8 mouse cellular contexts compared by ENCODE assay signal in genomic region chr15:89499784-89500220, GRCm38 (mm10). TPM values are rescaled to one million over a fixed set of nuclear protein-coding genes. Genes with fewer than 3 reads are reported as not detected.
DNase-seq lines count a peak whose midpoint lies in the region; ATAC-seq and TF ChIP-seq lines count a peak whose summit lies in the region.

No protein-coding gene starts in this region.

- H3K4me1 ChIP-seq in ES-E14 (ENCODE audit: control insufficient read depth in 2 of 2, insufficient read depth in 2 of 2, low read length in 2 of 2, poor library complexity in 1 of 2): peaks cover 3 to 20% of the 10 kb centered on the region in 2 experiments; a peak in 2 of 4 replicates
- peaks cover 14% of the 10 kb centered on the region for H3K4me1 ChIP-seq in midbrain, embryonic 16.5 days (ENCODE audit: control insufficient read depth, insufficient read depth, low read length)

- no peak overlapping the region for H3K27ac ChIP-seq in ES-E14 (ENCODE audit: insufficient read depth, low read depth, low read length, poor library complexity, severe bottlenecking)
- peak overlapping the region; percentile 86 for H3K27ac ChIP-seq in midbrain, embryonic 16.5 days (ENCODE audit: low read length)

- peaks cover 5% of the 10 kb centered on the region; the same call in 1 of the 2 replicates for H3K36me3 ChIP-seq in ES-E14 (ENCODE audit: control insufficient read depth, insufficient read depth, low read length, poor library complexity, severe bottlenecking)
- H3K36me3 ChIP-seq in midbrain, embryonic 16.5 days (ENCODE audit: control insufficient read depth, insufficient read depth, low read length): peaks cover 13% of the 10 kb centered on the region

- H3K4me3 ChIP-seq in ES-E14 (ENCODE audit: insufficient read depth in 1 of 2, low read depth in 1 of 2, low read length in 2 of 2, poor library complexity in 1 of 2, severe bottlenecking in 1 of 2): peak overlapping the region; percentile 79 to 96
- peak overlapping the region; percentile 78 for H3K4me3 ChIP-seq in midbrain, embryonic 16.5 days (ENCODE audit: low read depth, low read length)

- in situ Hi-C loops in ES-E14 (cut with MboI; ENCODE audit: low sequenced_read_pairs in 2 of 2, unreplicated experiment in 2 of 2): no loop called here

- H3K9ac ChIP-seq in ES-E14 (ENCODE audit: insufficient read depth, low read depth, low read length, poor library complexity, severe bottlenecking): peak overlapping the region; percentile 76
- H3K9ac ChIP-seq in midbrain, embryonic 16.5 days (ENCODE audit: low read depth, low read length): peak overlapping the region; percentile 93

- no peak for ATAC-seq in CD4-positive, CD25-positive, alpha-beta regulatory T cell, adult 4 months
- ATAC-seq in midbrain, embryonic 16.5 days: peak; percentile 78

- no peaks in the 10 kb centered on the region for H3K27me3 ChIP-seq in midbrain, embryonic 16.5 days (ENCODE audit: control insufficient read depth, insufficient read depth, low read depth, low read length)

- H3K9me3 ChIP-seq in ES-E14 (ENCODE audit: control insufficient read depth, insufficient read depth, low read depth, low read length): no peaks in the 10 kb centered on the region
- H3K9me3 ChIP-seq in midbrain, embryonic 16.5 days (replicated peaks; ENCODE audit: control insufficient read depth, low read length, poor library complexity, severe bottlenecking): no peaks in the 10 kb centered on the region

- intact Hi-C loops in heart, postnatal 10 days (cut with DNase I): no loop called here
- intact Hi-C loops in left cerebral cortex, postnatal 4 days (cut with DNase I): no loop called here

- WGBS in midbrain, embryonic 16.5 days: under 1% methylated on average over 40 of the region's 60 CpGs

- peak; percentile 20 for DNase-seq in CD4-positive, CD25-positive, alpha-beta regulatory T cell, adult 2 months (ENCODE audit: low read depth, low spot score)
- DNase-seq in ES-E14 (ENCODE audit: low read depth, low spot score): no peak
- DNase-seq in embryo, embryonic 11.5 days (ENCODE audit: low read depth, low spot score): peak; percentile 53
- DNase-seq in heart, postnatal 10 days: peak; percentile 45 to 56
- DNase-seq in left cerebral cortex, postnatal 4 days: peak; percentile 76
- DNase-seq in thymus, postnatal 25 days: peak; percentile 39

- peak overlapping the region; percentile 80 for H3K4me2 ChIP-seq in midbrain, embryonic 16.5 days (ENCODE audit: low read length)

TF ChIP-seq in ES-E14, 5 proteins besides CTCF, POLR2A, EP300 and RAD21:
- TF ChIP-seq MAFK (IDR thresholded peaks at IDR 0.05; ENCODE audit: insufficient read depth, low read depth, low read length): no peak
- TF ChIP-seq ZC3H11A (IDR thresholded peaks at IDR 0.05; ENCODE audit: borderline replicate concordance, low read depth, low read length): no peak
- no peak for TF ChIP-seq CHD2 (IDR thresholded peaks at IDR 0.05; ENCODE audit: low read depth, low read length)
- TF ChIP-seq ZNF384 (IDR thresholded peaks at IDR 0.05; ENCODE audit: low read depth, low read length): no peak
TF ChIP-seq in ES-E14: peak in this region for 0.

RNA-seq across cellular contexts. Expression of gene Shank3, which starts 0.4 kb away (rescaled TPM):
- polyA plus RNA-seq in CD4-positive, CD25-positive, alpha-beta regulatory T cell, adult 4 months (2017; shearing (Covaris generic)): not detected
- total RNA-seq in ES-E14 (2012; rRNA removed): 6.4 and 6.7 TPM in 2 replicates
- 10 to 100 TPM; 82.6 to 86.1 TPM for total RNA-seq in heart, postnatal 10 days (2021)
- total RNA-seq in left cerebral cortex, postnatal 4 days (2021): 100 to 1,000 TPM; 136 to 141 TPM
- polyA plus RNA-seq in midbrain, embryonic 16.5 days (2015; fragmentation: Nextera tagmentation; extraction: Ambion mirVana): 12.0 and 16.7 TPM in 2 replicates

RNA-seq across cellular contexts. Expression of gene Arsa, which starts 22.6 kb away (rescaled TPM):
- polyA plus RNA-seq in CD4-positive, CD25-positive, alpha-beta regulatory T cell, adult 4 months (2017; shearing (Covaris generic)): 10 to 100 TPM; 10.2 to 12.6 TPM
- total RNA-seq in ES-E14 (2012; rRNA removed): 11.7 and 15.2 TPM in 2 replicates
- total RNA-seq in heart, postnatal 10 days (2021): 10 to 100 TPM; 18.1 to 18.4 TPM
- 10 to 100 TPM; 31.5 to 32.8 TPM for total RNA-seq in left cerebral cortex, postnatal 4 days (2021)
- 32.6 and 37.6 TPM in 2 replicates for polyA plus RNA-seq in midbrain, embryonic 16.5 days (2015; fragmentation: Nextera tagmentation; extraction: Ambion mirVana)

RNA-seq across cellular contexts. Expression of gene Mapk8ip2, which starts 46.1 kb away (rescaled TPM):
- under 1 TPM; 0.32 to 0.44 TPM for polyA plus RNA-seq in CD4-positive, CD25-positive, alpha-beta regulatory T cell, adult 4 months (2017; shearing (Covaris generic))
- 4.6 and 7.8 TPM in 2 replicates for total RNA-seq in ES-E14 (2012; rRNA removed)
- total RNA-seq in heart, postnatal 10 days (2021): under 1 TPM; 0.05 to 0.12 TPM
- total RNA-seq in left cerebral cortex, postnatal 4 days (2021): 100 to 1,000 TPM; 155 to 170 TPM
- polyA plus RNA-seq in midbrain, embryonic 16.5 days (2015; fragmentation: Nextera tagmentation; extraction: Ambion mirVana): 84.4 and 86.4 TPM in 2 replicates

Comparison
In these comparisons a context has a peak if more than half of its experiments do, and no peak if none do; other contexts are left out.
1. RNA of gene Shank3, which starts 0.4 kb away (total RNA-seq): 136 to 141 TPM in left cerebral cortex, postnatal 4 days and 82.6 to 86.1 TPM in heart, postnatal 10 days; 6.4 to 6.7 TPM in ES-E14; every median in the first group is over 10 times any median in the second.
2. RNA of gene Mapk8ip2, which starts 46.1 kb away (total RNA-seq): 155 to 170 TPM in left cerebral cortex, postnatal 4 days; 4.6 to 7.8 TPM in ES-E14 and 0.05 to 0.12 TPM in heart, postnatal 10 days; every median in the first group is over 10 times any median in the second.